Mouse (Mus musculus): ENCODE data around the gene Rd3. TPM values are rescaled to one million over a fixed set of nuclear protein-coding genes. Genes with fewer than 3 reads are reported as not detected.

Gene Rd3
- total and polyA plus RNA-seq, 3 experiments, result not detected

GRCm38 (mm10) chr1:191929065-191929464 lies 48.1 kb upstream of the Rd3 start:
- Histone ChIP-seq H3K4me1 (ENCODE audit: control insufficient read depth in 1 of 2, insufficient read depth in 2 of 2, low read length in 2 of 2) (no peaks in the 10 kb centered on the region), H3K9ac (ENCODE audit: control insufficient read depth, low read depth, low read length, poor library complexity, severe bottlenecking) (no peak overlapping the region), H3K79me2 (ENCODE audit: control insufficient read depth, insufficient read depth, low read length, poor library complexity) (no peaks in the 10 kb centered on the region), H3K27ac (ENCODE audit: control insufficient read depth, low read depth, low read length) (no peak overlapping the region), H3K27me3 (ENCODE audit: control insufficient read depth in 1 of 2, insufficient read depth in 2 of 2, low read length in 2 of 2) (peaks cover 7 to 13% of the 10 kb centered on the region in 2 experiments), H3K9me3 (replicated peaks; ENCODE audit: insufficient read depth, low read length) (no peaks in the 10 kb centered on the region), H3K36me3 (ENCODE audit: control insufficient read depth in 1 of 2, insufficient read depth in 2 of 2, low read length in 2 of 2) (no peaks in the 10 kb centered on the region), H3K4me3 (ENCODE audit: control insufficient read depth in 1 of 2, insufficient read depth in 1 of 2, low read depth in 2 of 2, low read length in 2 of 2) (no peak overlapping the region)
- DNase-seq (ENCODE audit: low read depth, low spot score), result no peak
- TF ChIP-seq MYC (IDR thresholded peaks at IDR 0.05; ENCODE audit: low read depth, low read length) (no peak), ELF1 (IDR thresholded peaks at IDR 0.05; ENCODE audit: low read depth, low read length) (no peak), CHD1 (IDR thresholded peaks at IDR 0.05; ENCODE audit: low read depth, low read length) (no peak), MAFK (IDR thresholded peaks at IDR 0.05; ENCODE audit: borderline replicate concordance, low read depth, low read length) (no peak), NELFE (IDR thresholded peaks at IDR 0.05; ENCODE audit: low read depth, low read length) (no peak), JUND (IDR thresholded peaks at IDR 0.05; ENCODE audit: low read depth, low read length) (no peak), MXI1 (IDR thresholded peaks at IDR 0.05; ENCODE audit: low read depth, low read length) (no peak), KAT2A (conservative IDR thresholded peaks at IDR 0.05; ENCODE audit: low read depth, low read length) (no peak), USF2 (IDR thresholded peaks at IDR 0.05; ENCODE audit: borderline replicate concordance in 1 of 2, insufficient read depth in 1 of 2, low read depth in 1 of 2, low read length in 2 of 2) (no peak), ZMIZ1 (IDR thresholded peaks at IDR 0.05; ENCODE audit: low read depth, low read length) (no peak), UBTF (IDR thresholded peaks at IDR 0.05; ENCODE audit: borderline replicate concordance, insufficient read depth, low read depth, low read length) (no peak), EP300 (IDR thresholded peaks at IDR 0.05; ENCODE audit: low read depth in 1 of 2, low read length in 2 of 2) (no peak), CTCF (IDR thresholded peaks at IDR 0.05 in 2 of 3, conservative IDR thresholded peaks at IDR 0.05 in 1 of 3; ENCODE audit: control insufficient read depth in 1 of 3, insufficient read depth in 1 of 3, low read depth in 2 of 3, low read length in 3 of 3, poor library complexity in 1 of 3, severe bottlenecking in 1 of 3) (no peak), MAX (IDR thresholded peaks at IDR 0.05; ENCODE audit: low read length) (no peak), RAD21 (IDR thresholded peaks at IDR 0.05; ENCODE audit: low read depth, low read length) (no peak), ZC3H11A (IDR thresholded peaks at IDR 0.05; ENCODE audit: low read depth, low read length) (no peak), USF1 (IDR thresholded peaks at IDR 0.05; ENCODE audit: low read depth, low read length) (no peak), TAL1 (IDR thresholded peaks at IDR 0.05; ENCODE audit: low read length) (no peak), ETS1 (IDR thresholded peaks at IDR 0.05; ENCODE audit: low read depth, low read length) (no peak), NRF1 (IDR thresholded peaks at IDR 0.05; ENCODE audit: insufficient read depth, low read depth, low read length, poor library complexity, severe bottlenecking) (no peak)

- no peaks in the 10 kb centered on the region for H3K79me2 ChIP-seq (ENCODE audit: control insufficient read depth, insufficient read depth, low read length, poor library complexity)
- H3K27me3 ChIP-seq (ENCODE audit: control insufficient read depth in 1 of 2, insufficient read depth in 2 of 2, low read length in 2 of 2), result peaks cover 7 to 13% of the 10 kb centered on the region in 2 experiments
- H3K9me3 ChIP-seq (replicated peaks; ENCODE audit: insufficient read depth, low read length), result no peaks in the 10 kb centered on the region
- no peak overlapping the region for H3K27ac ChIP-seq (ENCODE audit: control insufficient read depth, low read depth, low read length)
- DNase-seq (ENCODE audit: low read depth, low spot score), result no peak
- H3K9ac ChIP-seq (ENCODE audit: control insufficient read depth, low read depth, low read length, poor library complexity, severe bottlenecking), result no peak overlapping the region
- no peaks in the 10 kb centered on the region for H3K36me3 ChIP-seq (ENCODE audit: control insufficient read depth in 1 of 2, insufficient read depth in 2 of 2, low read length in 2 of 2)
- H3K4me3 ChIP-seq (ENCODE audit: control insufficient read depth in 1 of 2, insufficient read depth in 1 of 2, low read depth in 2 of 2, low read length in 2 of 2), result no peak overlapping the region
- H3K4me1 ChIP-seq (ENCODE audit: control insufficient read depth in 1 of 2, insufficient read depth in 2 of 2, low read length in 2 of 2), result no peaks in the 10 kb centered on the region
- no peak for TF ChIP-seq TBP (IDR thresholded peaks at IDR 0.05; ENCODE audit: low read depth, low read length)
- TF ChIP-seq MYB (IDR thresholded peaks at IDR 0.05; ENCODE audit: low read depth, low read length), result no peak
- TF ChIP-seq HCFC1 (IDR thresholded peaks at IDR 0.05; ENCODE audit: low read depth, low read length), result no peak
- no peak for TF ChIP-seq ZC3H11A (IDR thresholded peaks at IDR 0.05; ENCODE audit: low read depth, low read length)
- no peak for TF ChIP-seq ZKSCAN1 (IDR thresholded peaks at IDR 0.05; ENCODE audit: low read depth, low read length)
- TF ChIP-seq MYC (IDR thresholded peaks at IDR 0.05; ENCODE audit: low read depth, low read length), result no peak
- no peak for TF ChIP-seq EP300 (IDR thresholded peaks at IDR 0.05; ENCODE audit: low read depth in 1 of 2, low read length in 2 of 2)
- TF ChIP-seq MAFK (IDR thresholded peaks at IDR 0.05; ENCODE audit: borderline replicate concordance, low read depth, low read length), result no peak
- TF ChIP-seq E2F4 (IDR thresholded peaks at IDR 0.05; ENCODE audit: borderline replicate concordance, low read depth, low read length), result no peak
- TF ChIP-seq CTCF (IDR thresholded peaks at IDR 0.05 in 2 of 3, conservative IDR thresholded peaks at IDR 0.05 in 1 of 3; ENCODE audit: control insufficient read depth in 1 of 3, insufficient read depth in 1 of 3, low read depth in 2 of 3, low read length in 3 of 3, poor library complexity in 1 of 3, severe bottlenecking in 1 of 3), result no peak
- no peak for TF ChIP-seq SMC3 (IDR thresholded peaks at IDR 0.05; ENCODE audit: low read depth, low read length)
- TF ChIP-seq JUND (IDR thresholded peaks at IDR 0.05; ENCODE audit: low read depth, low read length), result no peak
- no peak for TF ChIP-seq BHLHE40 (IDR thresholded peaks at IDR 0.05; ENCODE audit: borderline replicate concordance, low read depth, low read length)
- TF ChIP-seq ETS1 (IDR thresholded peaks at IDR 0.05; ENCODE audit: low read depth, low read length), result no peak
- TF ChIP-seq GABPA (IDR thresholded peaks at IDR 0.05; ENCODE audit: low read depth, low read length), result no peak
- TF ChIP-seq TCF12 (IDR thresholded peaks at IDR 0.05; ENCODE audit: low read depth, low read length), result no peak
- no peak for TF ChIP-seq USF1 (IDR thresholded peaks at IDR 0.05; ENCODE audit: low read depth, low read length)
These were observed 47.2 kb upstream of the Rd3 start for GRCm38 (mm10) chr1:191929897-191930524.

Measured in MEL (cell line).